Comparison of ENCODE assay signal across 26 mouse cellular contexts in genomic region chr4:88917770-88918460, GRCm38 (mm10). TPM values are rescaled to one million over a fixed set of nuclear protein-coding genes. Genes with fewer than 3 reads are reported as not detected.
"Had no signal": no experiment of that assay in that cellular context is flagged by ENCODE, and none has a peak within 500 bp of the region (broad histone marks: within the 10 kb centered on the region; RNA-seq: fewer than 3 reads in every experiment).

No protein-coding gene starts in this region.

- DNase-seq: kidney, adult 11 months; kidney, adult 8-10 months; kidney, postnatal 10 days; kidney, postnatal 36 days; layer of hippocampus, postnatal 36 days; left cerebral cortex, postnatal 4 days; lung, adult 18-20 months; lung, postnatal 10 days; lung, postnatal 36 days; right cerebral cortex, adult 18-20 months; right cerebral cortex, postnatal 14 days; right cerebral cortex, postnatal 4 days; spleen, adult 18-20 months; thymus, postnatal 25 days had no signal

- H3K9ac ChIP-seq: kidney, embryonic 15.5 days; limb, embryonic 12.5 days; limb, embryonic 15.5 days; liver, embryonic 14.5 days; lung, embryonic 15.5 days; midbrain, embryonic 15.5 days; neural tube, embryonic 12.5 days; neural tube, embryonic 15.5 days had no signal

- H3K27ac ChIP-seq: kidney, embryonic 15.5 days; left cerebral cortex, adult 2 months; limb, embryonic 12.5 days; limb, embryonic 15.5 days; liver, embryonic 14.5 days; lung, embryonic 15.5 days; midbrain, embryonic 15.5 days; neural tube, embryonic 12.5 days; neural tube, embryonic 15.5 days had no signal

- H3K9me3 ChIP-seq: kidney, embryonic 15.5 days; limb, embryonic 12.5 days; limb, embryonic 15.5 days; lung, embryonic 15.5 days; midbrain, embryonic 15.5 days; neural tube, embryonic 12.5 days; neural tube, embryonic 15.5 days had no signal

- H3K27me3 ChIP-seq: limb, embryonic 12.5 days; limb, embryonic 15.5 days; lung, embryonic 15.5 days; midbrain, embryonic 15.5 days; neural tube, embryonic 12.5 days; neural tube, embryonic 15.5 days had no signal

- H3K36me3 ChIP-seq: kidney, embryonic 15.5 days; limb, embryonic 12.5 days; limb, embryonic 15.5 days; lung, embryonic 15.5 days; midbrain, embryonic 15.5 days; neural tube, embryonic 12.5 days; neural tube, embryonic 15.5 days had no signal

- H3K4me2 ChIP-seq: kidney, embryonic 15.5 days; limb, embryonic 12.5 days; limb, embryonic 15.5 days; liver, embryonic 11.5 days; lung, embryonic 15.5 days; midbrain, embryonic 11.5 days; midbrain, embryonic 15.5 days; neural tube, embryonic 12.5 days; neural tube, embryonic 15.5 days had no signal

- H3K4me3 ChIP-seq: kidney, embryonic 15.5 days; left cerebral cortex, adult 2 months; limb, embryonic 12.5 days; limb, embryonic 15.5 days; lung, embryonic 15.5 days; midbrain, embryonic 15.5 days; neural tube, embryonic 12.5 days; neural tube, embryonic 15.5 days had no signal

- H3K4me1 ChIP-seq: kidney, embryonic 15.5 days; lung, embryonic 15.5 days; midbrain, embryonic 15.5 days; neural tube, embryonic 12.5 days; neural tube, embryonic 15.5 days had no signal

- ATAC-seq: midbrain, embryonic 15.5 days had no signal

RNA-seq across cellular contexts. Expression of gene Ifne, which starts 37.9 kb away (rescaled TPM):
- polyA plus RNA-seq: kidney, embryonic 15.5 days; limb, embryonic 12.5 days; limb, embryonic 15.5 days; liver, embryonic 11.5 days; liver, embryonic 14.5 days; lung, embryonic 15.5 days; midbrain, embryonic 11.5 days; midbrain, embryonic 15.5 days; neural tube, embryonic 12.5 days; neural tube, embryonic 15.5 days; thymus, postnatal 0 days had no signal
